Mouse (Mus musculus) brain, embryonic 14.5 days (tissue): ENCODE measurements around the gene Pitpnm3.

Source experiments
- CTCF ChIP-seq: fragments of 200-500 bp; IDR thresholded peaks from 2 replicates; pipeline ENCODE4 v1.5.1; 2012; ENCODE audit warnings: inconsistent platforms, mild to moderate bottlenecking, moderate library complexity, borderline replicate concordance; ENCODE audit not compliant: insufficient read depth, insufficient read length; ENCODE audit errors: extremely low read depth
- POLR2A ChIP-seq: fragments of 200-500 bp; IDR thresholded peaks from 2 replicates; pipeline ENCODE4 v1.6.1; 2012; ENCODE audit warnings: mild to moderate bottlenecking, inconsistent platforms, borderline replicate concordance; ENCODE audit not compliant: poor library complexity, insufficient read depth, insufficient read length, severe bottlenecking; ENCODE audit errors: extremely low read depth

DNA sequence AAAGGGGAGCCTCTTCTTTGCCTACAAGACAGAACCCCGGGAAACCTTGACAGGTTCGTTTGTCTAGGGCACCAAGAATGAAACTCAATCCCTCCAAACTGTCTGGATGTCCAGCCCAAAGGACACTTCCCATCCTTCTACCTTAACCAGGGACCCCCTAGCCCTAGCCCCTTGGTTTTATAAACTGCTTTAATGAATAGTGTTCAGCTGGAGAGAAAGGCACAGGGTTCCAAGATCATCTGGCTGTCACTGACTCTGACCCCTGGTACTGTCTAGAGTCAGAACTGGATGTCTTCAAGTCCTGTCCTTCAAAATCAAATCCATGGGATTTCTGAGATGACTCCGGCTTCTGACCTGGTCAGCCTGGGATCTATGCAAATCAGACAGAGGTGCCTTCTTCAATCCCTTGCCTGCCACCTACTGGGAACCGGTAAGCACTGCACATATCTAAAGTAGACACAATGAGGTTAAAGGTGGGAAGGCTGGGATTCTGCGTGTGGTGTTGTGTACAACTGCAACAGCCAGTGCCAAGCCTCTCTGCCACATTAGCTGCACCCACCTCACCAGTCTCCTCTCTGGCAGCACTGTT lies 111.3 kb downstream of the Pitpnm3 start:
- no peak for TF ChIP-seq POLR2A
- peak; percentile 81 for TF ChIP-seq CTCF
